Mouse (Mus musculus) inflammation-experienced regulatory T-cells, adult 6 months (primary cell): Measurements from ENCODE around the gene Kremen1. TPM values are rescaled to one million over a fixed set of nuclear protein-coding genes. Genes with fewer than 3 reads are reported as not detected.

ENCODE experiments used
- ATAC-seq: one replicate; pipeline ENCODE4 v1.8.0; 2017
- polyA plus RNA-seq, 3 experiments: library from polyadenylated mRNA; unstranded; fragments of 100-300 nt; shearing (Covaris generic); gene quantifications; one replicate each; pipeline ENCODE4 v1.2.1; 2017

Kremen1 gene
- 1 to 10 TPM; 2.3 to 4.1 (median 3.0) TPM for polyA plus RNA-seq

GRCm38 (mm10) chr11:5261508-5262392 is at the start of gene Kremen1:
Kremen1 (minus strand) TSS chr11:5261558.
- peak; percentile 80 for ATAC-seq

GRCm38 (mm10) chr11:5307024-5307905 is 45.9 kb upstream of the Kremen1 start:
- no peak for ATAC-seq

GRCm38 (mm10) chr11:5306017-5306416 is 44.7 kb upstream of the Kremen1 start:
- no peak for ATAC-seq

- no peak for ATAC-seq
Measured at GRCm38 (mm10) chr11:5304526-5304925, 43.2 kb upstream of the Kremen1 start.

GRCm38 (mm10) chr11:5298007-5298372 is 36.6 kb upstream of the Kremen1 start:
- ATAC-seq, result no peak

GRCm38 (mm10) chr11:5297148-5298006 is 36.0 kb upstream of the Kremen1 start:
- no peak for ATAC-seq

GRCm38 (mm10) chr11:5296576-5297115 is 35.3 kb upstream of the Kremen1 start:
- peak; percentile 41 for ATAC-seq

- no peak for ATAC-seq
Measured at GRCm38 (mm10) chr11:5294805-5295204, 33.4 kb upstream of the Kremen1 start.

- no peak for ATAC-seq
Measured at GRCm38 (mm10) chr11:5290691-5291090, 29.3 kb upstream of the Kremen1 start.

GRCm38 (mm10) chr11:5289826-5290580 is 28.6 kb upstream of the Kremen1 start:
- ATAC-seq, result no peak

- ATAC-seq, result no peak
Measured at GRCm38 (mm10) chr11:5283987-5284386, 22.6 kb upstream of the Kremen1 start.

GRCm38 (mm10) chr11:5280932-5281331 is 19.6 kb upstream of the Kremen1 start:
- ATAC-seq, result no peak

GRCm38 (mm10) chr11:5278463-5278862 is 17.1 kb upstream of the Kremen1 start:
- ATAC-seq, result no peak

GRCm38 (mm10) chr11:5277307-5277971 is 16.1 kb upstream of the Kremen1 start:
- no peak for ATAC-seq

- no peak for ATAC-seq
Measured at GRCm38 (mm10) chr11:5275216-5275615, 13.9 kb upstream of the Kremen1 start.

GRCm38 (mm10) chr11:5272536-5273234 is 11.3 kb upstream of the Kremen1 start:
- no peak for ATAC-seq

GRCm38 (mm10) chr11:5272066-5272360 is 10.7 kb upstream of the Kremen1 start:
- no peak for ATAC-seq

GRCm38 (mm10) chr11:5271274-5272065 is 10.1 kb upstream of the Kremen1 start:
- no peak for ATAC-seq

- ATAC-seq, result no peak
Measured at GRCm38 (mm10) chr11:5269846-5270461, 8.6 kb upstream of the Kremen1 start.
